Mouse (Mus musculus): ENCODE data around the gene Smim24. TPM values are rescaled to one million over a fixed set of nuclear protein-coding genes. Genes with fewer than 3 reads are reported as not detected.

Gene Smim24
- polyA plus RNA-seq, 1 experiment = 51.1 TPM

GRCm38 (mm10) chr10:81389373-81389772 is 3.5 kb upstream of the Smim24 start:
- peaks cover 10% of the 10 kb centered on the region for H3K36me3 ChIP-seq (ENCODE audit: control insufficient read depth, insufficient read depth, low read length)
- WGBS = 97% methylated on average over 3 of the region's 3 CpGs
- TF ChIP-seq CTCF (IDR thresholded peaks at IDR 0.05; ENCODE audit: borderline replicate concordance, control insufficient read depth, extremely low read depth, insufficient read depth, low read length, poor library complexity) (no peak), POLR2A (IDR thresholded peaks at IDR 0.05; ENCODE audit: control insufficient read depth, extremely low read depth, insufficient read depth, low read length, poor library complexity) (no peak)
- DNase-seq = no peak
- H3K27ac ChIP-seq (ENCODE audit: control insufficient read depth, insufficient read depth, low read length) = no peak overlapping the region
- no peaks in the 10 kb centered on the region for H3K27me3 ChIP-seq (ENCODE audit: control insufficient read depth, insufficient read depth, low read length)
- no peak overlapping the region for H3K4me3 ChIP-seq (ENCODE audit: control insufficient read depth, insufficient read depth, low read length)
- H3K4me1 ChIP-seq (replicated peaks; ENCODE audit: control insufficient read depth, insufficient read depth, low read length) = peaks cover 30% of the 10 kb centered on the region

- Histone ChIP-seq H3K36me3 (ENCODE audit: control insufficient read depth, insufficient read depth, low read length) (peaks cover 10% of the 10 kb centered on the region), H3K4me1 (replicated peaks; ENCODE audit: control insufficient read depth, insufficient read depth, low read length) (peaks cover 24% of the 10 kb centered on the region), H3K4me3 (ENCODE audit: control insufficient read depth, insufficient read depth, low read length) (no peak overlapping the region), H3K27me3 (ENCODE audit: control insufficient read depth, insufficient read depth, low read length) (no peaks in the 10 kb centered on the region), H3K27ac (ENCODE audit: control insufficient read depth, insufficient read depth, low read length) (no peak overlapping the region)
- TF ChIP-seq POLR2A (IDR thresholded peaks at IDR 0.05; ENCODE audit: control insufficient read depth, extremely low read depth, insufficient read depth, low read length, poor library complexity) (no peak), CTCF (IDR thresholded peaks at IDR 0.05; ENCODE audit: borderline replicate concordance, control insufficient read depth, extremely low read depth, insufficient read depth, low read length, poor library complexity) (peak; percentile 85; the same call in 1 of the 2 replicates)
- peak; percentile 76 for DNase-seq
- 67% methylated on average over 23 of the region's 23 CpGs for WGBS
Observed at GRCm38 (mm10) chr10:81389801-81390677, 2.8 kb upstream of the Smim24 start.

- Histone ChIP-seq H3K4me3 (ENCODE audit: control insufficient read depth, insufficient read depth, low read length) (no peak overlapping the region), H3K36me3 (ENCODE audit: control insufficient read depth, insufficient read depth, low read length) (peaks cover 10% of the 10 kb centered on the region), H3K27ac (ENCODE audit: control insufficient read depth, insufficient read depth, low read length) (no peak overlapping the region), H3K27me3 (ENCODE audit: control insufficient read depth, insufficient read depth, low read length) (no peaks in the 10 kb centered on the region), H3K4me1 (replicated peaks; ENCODE audit: control insufficient read depth, insufficient read depth, low read length) (peaks cover 19% of the 10 kb centered on the region)
- TF ChIP-seq POLR2A (IDR thresholded peaks at IDR 0.05; ENCODE audit: control insufficient read depth, extremely low read depth, insufficient read depth, low read length, poor library complexity) (no peak), CTCF (IDR thresholded peaks at IDR 0.05; ENCODE audit: borderline replicate concordance, control insufficient read depth, extremely low read depth, insufficient read depth, low read length, poor library complexity) (no peak)
- DNase-seq = no peak
- WGBS = 95% methylated on average over 13 of the region's 13 CpGs
Observed at GRCm38 (mm10) chr10:81390678-81390965, 2.2 kb upstream of the Smim24 start.

- WGBS = 89% methylated on average over 6 of the region's 6 CpGs
- H3K27ac ChIP-seq (ENCODE audit: control insufficient read depth, insufficient read depth, low read length) = no peak overlapping the region
- no peak overlapping the region for H3K4me3 ChIP-seq (ENCODE audit: control insufficient read depth, insufficient read depth, low read length)
- H3K36me3 ChIP-seq (ENCODE audit: control insufficient read depth, insufficient read depth, low read length) = peaks cover 7% of the 10 kb centered on the region
- peaks cover 27% of the 10 kb centered on the region for H3K4me1 ChIP-seq (replicated peaks; ENCODE audit: control insufficient read depth, insufficient read depth, low read length)
- TF ChIP-seq CTCF (IDR thresholded peaks at IDR 0.05; ENCODE audit: borderline replicate concordance, control insufficient read depth, extremely low read depth, insufficient read depth, low read length, poor library complexity) = no peak
- no peak for TF ChIP-seq POLR2A (IDR thresholded peaks at IDR 0.05; ENCODE audit: control insufficient read depth, extremely low read depth, insufficient read depth, low read length, poor library complexity)
- DNase-seq = no peak
- no peaks in the 10 kb centered on the region for H3K27me3 ChIP-seq (ENCODE audit: control insufficient read depth, insufficient read depth, low read length)
Observed at GRCm38 (mm10) chr10:81392270-81392669, 581 bp upstream of the Smim24 start.

- TF ChIP-seq CTCF (IDR thresholded peaks at IDR 0.05; ENCODE audit: borderline replicate concordance, control insufficient read depth, extremely low read depth, insufficient read depth, low read length, poor library complexity) = no peak
- TF ChIP-seq POLR2A (IDR thresholded peaks at IDR 0.05; ENCODE audit: control insufficient read depth, extremely low read depth, insufficient read depth, low read length, poor library complexity) = 0 out of 2 replicates have a peak, but pooled peaks have one; percentile 12
- DNase-seq = peak; percentile 75
- H3K27ac ChIP-seq (ENCODE audit: control insufficient read depth, insufficient read depth, low read length) = peak overlapping the region; percentile 53
- no peaks in the 10 kb centered on the region for H3K27me3 ChIP-seq (ENCODE audit: control insufficient read depth, insufficient read depth, low read length)
- H3K4me1 ChIP-seq (replicated peaks; ENCODE audit: control insufficient read depth, insufficient read depth, low read length) = peaks cover 27% of the 10 kb centered on the region
- H3K4me3 ChIP-seq (ENCODE audit: control insufficient read depth, insufficient read depth, low read length) = peak overlapping the region; percentile 63
- 7% methylated on average over 19 of the region's 19 CpGs for WGBS
- no peaks in the 10 kb centered on the region for H3K36me3 ChIP-seq (ENCODE audit: control insufficient read depth, insufficient read depth, low read length)
Observed at GRCm38 (mm10) chr10:81393456-81394063, 709 bp downstream of the Smim24 start.

- DNase-seq = peak; percentile 67
- H3K36me3 ChIP-seq (ENCODE audit: control insufficient read depth, insufficient read depth, low read length) = no peaks in the 10 kb centered on the region
- H3K4me3 ChIP-seq (ENCODE audit: control insufficient read depth, insufficient read depth, low read length) = no peak overlapping the region
- H3K4me1 ChIP-seq (replicated peaks; ENCODE audit: control insufficient read depth, insufficient read depth, low read length) = peaks cover 27% of the 10 kb centered on the region
- TF ChIP-seq POLR2A (IDR thresholded peaks at IDR 0.05; ENCODE audit: control insufficient read depth, extremely low read depth, insufficient read depth, low read length, poor library complexity) (no peak), CTCF (IDR thresholded peaks at IDR 0.05; ENCODE audit: borderline replicate concordance, control insufficient read depth, extremely low read depth, insufficient read depth, low read length, poor library complexity) (peak; percentile 91; the same call in 1 of the 2 replicates)
- no peak overlapping the region for H3K27ac ChIP-seq (ENCODE audit: control insufficient read depth, insufficient read depth, low read length)
- 26% methylated on average over 5 of the region's 5 CpGs for WGBS
- H3K27me3 ChIP-seq (ENCODE audit: control insufficient read depth, insufficient read depth, low read length) = no peaks in the 10 kb centered on the region
Observed at GRCm38 (mm10) chr10:81395127-81395526, 2.3 kb downstream of the Smim24 start.

Measured in thymus, adult 2 months (tissue).